Mouse (Mus musculus) ES-Bruce4 (cell line): ENCODE measurements around the gene Vmn1r18.

Source experiments
- CTCF ChIP-seq: IDR thresholded peaks from one replicate; pipeline ENCODE4 v1.8.1; 2011; ENCODE audit warnings: low read depth, low read length
- POLR2A ChIP-seq: IDR thresholded peaks from one replicate; pipeline ENCODE4 v1.8.1; 2011; ENCODE audit warnings: low read length; ENCODE audit not compliant: insufficient read depth

GRCm38 (mm10) chr6:57395683-57396082 lies at the start of gene Vmn1r18:
- TF ChIP-seq POLR2A (no peak), CTCF (no peak)
